Mouse (Mus musculus) 416B (cell line): ENCODE results near the gene Ran.

ENCODE experiments used
- DNase-seq: peaks from one replicate; pipeline ENCODE4 v3.0.0; 2011; ENCODE audit warnings: low read depth

Gene Ran

DNA sequence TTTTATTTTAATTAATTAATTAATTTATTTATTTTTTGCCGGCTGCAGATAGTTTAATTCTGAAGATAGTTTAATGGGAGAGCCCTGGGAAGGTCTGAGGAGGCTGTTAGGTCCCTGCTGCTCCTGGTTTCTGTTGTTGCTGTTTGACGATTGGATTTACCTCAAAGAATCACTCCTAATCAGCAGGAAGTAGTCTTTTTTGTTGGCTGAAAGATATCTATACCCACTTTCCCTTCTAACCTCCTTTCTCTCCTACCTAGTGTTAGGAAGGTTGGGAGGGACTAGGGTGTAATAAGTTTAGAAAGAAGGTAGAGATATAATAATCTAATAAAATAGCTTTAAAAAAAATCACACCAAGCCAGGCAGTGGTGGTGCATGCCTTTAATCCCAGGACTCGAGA, 4.8 kb upstream of the Ran start:
- DNase-seq = no peak

DNA sequence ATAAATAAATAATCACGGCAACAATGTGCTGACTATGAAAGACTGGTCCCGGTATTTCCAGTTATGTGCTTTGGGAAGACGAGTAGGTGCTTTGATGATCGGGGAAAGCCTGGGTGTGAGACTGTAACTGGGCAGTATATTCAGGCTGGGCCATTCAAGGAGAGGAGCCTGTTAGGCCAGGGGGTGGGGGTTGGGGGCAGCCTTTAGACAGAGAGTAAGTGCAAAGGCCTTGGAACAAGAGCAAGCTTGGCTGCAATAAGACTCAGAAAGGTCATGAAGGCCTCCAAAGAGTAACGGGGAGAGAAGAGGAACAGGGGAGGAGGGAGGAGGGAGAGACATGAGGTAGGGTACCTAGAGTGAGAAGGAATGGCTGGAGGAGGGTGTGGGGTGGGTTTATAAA, 4.3 kb upstream of the Ran start:
- DNase-seq = no peak

DNA sequence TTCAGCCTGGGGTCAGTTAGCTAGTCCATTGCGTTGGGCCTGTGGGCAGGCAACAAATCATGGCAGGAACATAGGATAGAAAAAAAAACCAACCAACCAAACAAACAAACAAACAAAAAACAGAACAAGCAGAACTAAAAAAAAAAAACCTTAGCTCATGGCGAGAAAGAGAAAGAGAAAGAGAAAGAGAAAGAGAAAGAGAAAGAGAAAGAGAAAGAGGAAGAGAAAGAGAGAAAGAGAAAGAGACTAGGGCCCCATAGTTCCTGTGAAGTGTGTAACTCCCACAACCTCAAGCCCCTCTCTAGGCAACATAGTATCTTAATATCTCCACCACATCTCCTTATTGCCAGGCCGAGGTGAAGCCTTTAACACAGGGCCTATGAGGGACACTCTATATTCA, 3.5 kb upstream of the Ran start:
- no peak for DNase-seq

DNA sequence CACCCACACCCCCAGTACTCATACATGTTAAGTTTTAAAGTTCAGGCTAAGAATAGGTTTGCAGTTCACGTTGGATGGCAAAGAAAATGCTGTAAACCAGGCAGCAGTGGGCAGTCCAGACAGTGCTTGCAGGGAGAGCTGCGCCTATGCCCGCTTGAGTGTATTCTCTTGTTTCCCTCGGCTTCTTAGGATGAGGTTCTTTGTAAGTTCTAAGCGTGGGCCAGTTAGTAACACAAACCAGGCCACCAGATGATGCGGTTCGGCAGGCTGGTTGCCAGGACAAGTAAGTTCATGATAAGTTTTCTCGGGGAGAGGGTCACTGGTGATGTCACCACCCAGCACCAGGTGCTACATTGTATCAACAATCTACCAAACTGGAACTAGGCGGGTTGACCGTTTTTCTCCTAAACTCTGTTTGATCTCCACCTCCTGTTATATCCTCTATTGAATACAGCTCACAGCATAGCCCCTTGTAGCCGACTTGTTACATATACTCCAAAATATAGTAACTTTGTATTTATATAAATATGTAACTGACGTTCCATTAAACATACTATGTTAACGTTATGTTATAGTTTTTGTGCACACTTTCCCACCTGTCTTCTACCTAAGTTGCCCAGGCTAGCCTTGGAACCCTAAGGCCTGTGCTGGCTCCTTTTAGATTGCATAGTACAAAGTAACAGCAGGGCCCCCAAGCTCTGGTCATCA, 933 bp upstream of the Ran start:
- DNase-seq = no peak

DNA sequence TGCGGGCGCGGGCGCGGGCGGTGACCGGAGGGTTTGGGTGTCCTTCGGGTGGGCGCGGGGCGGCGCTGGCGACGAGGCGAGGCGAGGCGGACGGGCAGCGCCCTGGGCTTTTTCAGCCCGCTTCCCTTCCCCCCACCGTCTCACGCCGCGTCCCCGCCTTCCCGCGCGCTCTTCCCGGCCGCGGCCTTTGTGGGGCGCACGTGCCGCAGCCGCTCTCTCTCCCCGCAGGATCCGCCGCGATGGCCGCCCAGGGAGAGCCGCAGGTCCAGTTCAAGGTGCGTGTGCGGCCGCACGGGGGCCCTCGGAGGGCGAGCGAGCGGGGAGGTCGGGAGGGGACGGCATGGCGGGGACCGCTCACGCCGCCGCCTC, 415 bp downstream of the Ran start:
- DNase-seq = no peak

DNA sequence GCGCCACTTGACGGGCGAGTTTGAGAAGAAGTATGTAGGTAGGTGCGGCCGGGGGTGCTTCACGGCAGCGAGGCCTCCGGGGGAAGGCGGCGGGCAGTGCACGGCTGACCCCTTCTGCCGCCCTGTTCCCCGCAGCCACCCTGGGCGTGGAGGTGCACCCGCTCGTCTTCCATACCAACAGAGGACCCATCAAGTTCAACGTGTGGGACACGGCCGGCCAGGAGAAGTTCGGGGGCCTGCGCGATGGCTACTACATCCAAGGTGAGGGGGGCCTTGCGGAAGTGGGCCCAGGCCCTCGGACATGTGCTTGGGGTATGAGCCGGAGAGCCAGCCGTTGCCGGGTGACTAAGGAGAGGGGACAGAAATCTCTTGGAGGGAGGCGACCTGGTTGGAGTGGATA, 862 bp downstream of the Ran start:
- DNase-seq = peak; percentile 67

DNA sequence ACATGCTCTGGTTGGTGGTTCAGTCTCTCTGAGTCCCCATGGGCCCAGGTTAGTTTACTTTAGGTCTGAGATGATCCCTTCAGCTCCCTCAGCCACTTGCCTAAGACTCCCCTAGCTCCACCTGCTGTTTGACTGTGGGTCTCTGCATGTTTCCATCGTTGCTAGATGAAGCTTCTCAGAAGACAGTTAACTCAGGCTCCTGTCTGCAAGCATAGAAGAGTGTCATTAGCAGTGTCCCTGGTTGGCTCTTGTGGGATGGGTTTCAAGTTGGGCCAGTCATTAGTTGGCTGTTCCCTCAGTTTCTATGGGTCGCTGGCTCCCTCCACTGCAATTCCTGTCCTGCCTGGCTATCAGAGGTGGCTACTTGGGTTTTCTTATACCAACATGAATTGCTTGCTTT, 5.2 kb downstream of the Ran start:
- DNase-seq = peak; percentile 53

DNA sequence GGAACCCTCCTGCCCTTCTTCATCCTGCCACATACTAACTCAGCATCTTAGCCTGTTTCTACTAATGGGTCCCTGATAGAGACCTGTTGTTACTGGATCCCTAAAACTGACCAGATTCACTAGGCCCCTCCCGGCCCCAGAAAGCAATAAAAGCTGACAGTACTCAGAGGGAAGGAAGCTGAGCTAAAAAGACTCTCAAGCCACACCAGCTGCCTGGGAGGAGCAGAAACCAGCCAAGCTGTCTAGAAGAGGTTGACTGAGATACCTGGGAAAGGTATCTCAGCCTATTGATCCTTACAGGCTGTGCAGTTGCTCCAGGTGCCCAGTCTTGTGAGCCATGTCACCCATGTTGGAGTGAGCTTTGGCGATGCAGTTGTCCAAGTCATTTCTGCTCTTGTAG, 5.9 kb downstream of the Ran start:
- DNase-seq = peak; percentile 12

DNA sequence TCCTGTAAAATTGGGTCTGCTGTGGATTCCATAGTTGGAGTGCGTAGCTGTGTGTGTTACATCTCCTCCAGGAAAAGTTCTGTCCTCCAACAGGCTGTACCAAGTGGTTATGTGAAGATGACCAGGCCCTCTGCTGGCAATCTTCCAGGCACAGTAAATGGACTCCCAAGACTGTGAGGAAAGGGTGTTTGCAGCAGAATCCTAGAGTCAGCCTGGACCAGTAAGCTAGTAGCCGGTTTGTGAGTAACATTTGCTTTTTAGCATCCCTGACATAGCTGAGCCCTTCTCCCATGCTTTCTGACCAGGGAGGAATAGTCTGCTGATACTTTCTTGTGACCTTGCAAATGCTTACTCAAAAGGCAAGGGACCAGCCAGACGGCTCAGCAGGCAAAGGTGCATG, 6.3 kb downstream of the Ran start:
- DNase-seq = peak; percentile 32

DNA sequence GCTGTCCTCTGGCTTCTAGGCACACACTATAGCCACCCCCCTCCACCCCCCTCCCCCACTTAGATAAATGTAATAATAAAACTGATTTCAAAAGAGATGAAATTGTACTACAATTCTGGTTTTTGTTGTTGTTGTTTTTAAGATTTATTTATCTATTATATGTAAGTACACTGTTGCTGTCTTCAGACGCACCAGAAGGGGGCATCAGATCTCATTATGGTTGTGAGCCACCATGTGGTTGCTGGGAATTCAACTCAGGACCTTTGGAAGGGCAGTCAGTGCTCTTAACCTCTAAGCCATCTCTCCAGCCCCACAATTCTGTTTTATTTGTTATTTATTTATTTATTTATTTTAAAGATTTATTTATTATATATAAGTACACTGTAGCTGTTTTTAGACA, 6.8 kb downstream of the Ran start:
- DNase-seq = peak; percentile 29

DNA sequence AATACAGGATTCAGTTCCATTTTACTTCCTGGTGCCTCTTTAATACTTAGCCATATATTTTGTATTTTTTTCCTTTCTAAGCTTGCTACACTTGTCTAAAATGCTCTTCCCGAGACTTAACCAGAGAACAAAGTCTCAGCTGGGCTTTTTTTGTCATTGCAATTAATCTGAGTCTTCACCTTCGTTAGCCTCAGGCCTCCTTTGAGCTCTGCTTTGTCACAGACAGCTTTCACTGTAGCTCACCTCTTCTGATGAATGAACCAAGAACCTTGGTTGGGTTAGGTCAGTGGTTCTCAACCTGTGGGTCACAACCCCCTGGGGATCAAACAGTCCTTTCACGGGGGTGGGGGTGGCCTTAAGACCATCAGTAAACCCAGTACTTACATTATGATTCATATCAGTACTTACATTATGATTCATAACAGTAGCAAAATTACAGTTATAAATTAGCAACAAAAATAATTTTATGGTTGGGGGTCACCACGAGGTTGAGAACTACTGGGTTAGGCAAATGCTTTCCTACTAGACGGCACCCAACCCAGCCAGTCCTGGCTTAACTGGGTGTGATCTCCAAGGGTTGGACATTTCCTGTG, 9.4 kb downstream of the Ran start:
- DNase-seq = no peak

DNA sequence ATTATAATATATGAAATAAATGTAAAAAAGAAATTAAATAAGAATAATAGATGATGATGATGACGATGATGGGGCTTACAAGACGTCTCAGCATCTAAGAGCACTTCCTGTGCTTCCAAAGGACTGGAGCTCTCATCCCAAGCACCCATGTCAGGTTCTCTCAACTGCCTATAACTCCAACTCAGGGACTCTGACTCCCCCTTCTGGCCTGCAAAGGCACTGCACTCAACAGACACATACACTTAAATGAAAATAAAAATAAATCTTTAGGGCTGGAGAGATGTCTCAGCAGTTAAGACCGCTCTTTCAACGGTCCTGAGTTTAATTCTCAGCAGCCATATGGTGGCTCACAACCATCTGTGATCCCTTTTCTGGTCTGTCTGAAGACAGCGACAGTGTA, 16.8 kb downstream of the Ran start:
- DNase-seq = no peak

DNA sequence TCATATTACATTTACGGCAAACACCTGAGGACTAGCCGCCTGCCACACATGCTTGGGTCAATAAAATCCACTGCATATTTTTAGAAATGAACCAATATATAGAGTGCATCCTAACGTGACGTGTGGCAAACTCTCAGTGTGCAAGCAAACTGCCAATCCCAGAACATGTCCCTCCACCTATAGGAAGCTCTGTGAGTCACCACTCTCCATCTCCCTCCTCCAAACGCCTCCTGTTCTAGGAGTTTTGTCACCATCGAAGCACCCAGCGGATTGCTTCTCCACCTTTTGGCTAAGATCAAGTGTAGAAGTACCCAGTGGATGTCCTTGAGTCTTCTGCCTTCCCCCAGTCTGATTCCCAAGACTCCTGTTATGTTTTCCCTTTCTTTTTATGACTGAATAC, 17.9 kb downstream of the Ran start:
- no peak for DNase-seq

DNA sequence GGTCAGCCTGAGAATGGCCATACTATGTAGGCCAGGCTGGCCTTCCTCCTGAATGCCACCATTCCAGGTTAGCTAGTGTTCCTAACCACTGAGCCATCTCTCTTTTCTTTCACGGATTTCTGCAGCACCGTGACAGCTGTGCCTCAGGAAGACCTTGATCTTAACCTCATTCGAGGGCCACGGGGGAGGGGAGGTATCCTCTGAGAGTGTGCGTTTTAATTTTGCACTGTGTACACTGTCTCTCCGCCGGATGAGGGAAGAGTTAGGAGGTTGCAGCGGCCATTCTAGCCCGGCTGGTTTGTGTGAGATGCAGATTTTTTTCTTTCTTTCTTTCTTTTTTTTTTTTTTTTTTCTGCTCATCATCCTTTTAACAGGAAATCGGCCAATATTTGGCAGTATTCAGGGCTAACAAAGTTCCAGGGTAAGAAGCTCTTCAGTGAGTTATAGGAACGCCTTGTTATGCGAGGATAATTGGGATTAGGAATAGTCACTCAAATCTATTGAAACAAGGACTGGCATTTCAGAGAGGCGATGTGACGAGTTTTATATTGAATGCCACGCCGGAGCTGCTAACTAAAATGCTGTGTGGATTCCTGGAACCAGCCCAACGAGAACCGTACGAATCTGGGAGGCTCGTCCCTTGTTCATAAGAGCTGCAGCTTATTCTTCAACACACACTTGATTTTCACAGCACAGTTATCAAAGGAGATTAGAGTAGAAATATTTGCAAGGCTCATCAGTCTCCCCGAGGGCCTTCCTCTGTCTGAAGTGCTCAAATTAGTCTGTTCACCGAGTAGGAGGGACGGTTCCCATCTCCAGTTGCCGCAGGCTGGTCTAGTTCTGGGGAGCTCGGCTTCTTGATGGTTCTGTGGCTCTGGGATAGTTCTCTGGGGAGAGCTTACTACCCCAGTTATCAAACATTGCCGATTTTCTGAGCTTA, 26.0 kb downstream of the Ran start:
- DNase-seq = no peak

DNA sequence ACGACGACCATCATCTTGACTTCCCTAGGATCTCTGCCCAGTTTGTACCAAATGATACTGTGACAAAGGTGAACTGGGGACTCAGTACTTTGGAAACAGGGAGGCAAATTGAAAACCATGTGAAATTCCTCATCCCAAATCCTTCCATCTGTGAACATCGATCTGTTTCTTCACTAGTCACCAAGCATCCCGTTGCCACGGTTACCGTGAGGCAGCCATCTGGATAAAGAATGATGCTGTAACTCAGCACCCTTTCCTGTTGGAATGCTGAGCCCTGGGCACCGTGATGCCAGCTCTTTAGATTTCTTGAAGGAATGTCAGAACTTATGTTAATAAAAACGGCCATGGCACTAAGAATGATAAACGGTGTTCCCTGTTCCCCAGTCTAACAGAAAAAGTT, 29.5 kb downstream of the Ran start:
- no peak for DNase-seq

DNA sequence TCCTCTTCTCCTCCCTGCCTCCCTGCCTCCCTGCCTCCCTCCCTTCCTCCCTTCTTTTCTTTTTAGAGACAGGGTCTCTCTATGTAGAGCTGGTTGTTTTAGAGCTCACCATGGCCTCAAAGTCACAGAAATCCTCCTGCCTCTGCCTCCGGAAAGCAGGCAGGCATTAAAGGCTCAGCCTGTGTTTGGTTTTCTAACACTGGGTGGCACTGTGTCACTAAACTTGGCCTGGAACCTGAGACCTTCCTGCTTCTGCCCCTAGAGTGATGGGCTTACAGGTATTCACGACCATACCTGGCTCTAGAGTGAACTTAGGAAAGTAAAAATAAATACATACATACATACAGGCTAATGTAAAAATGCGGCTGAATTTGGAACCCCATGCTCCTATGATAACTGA, 32.0 kb downstream of the Ran start:
- no peak for DNase-seq

DNA sequence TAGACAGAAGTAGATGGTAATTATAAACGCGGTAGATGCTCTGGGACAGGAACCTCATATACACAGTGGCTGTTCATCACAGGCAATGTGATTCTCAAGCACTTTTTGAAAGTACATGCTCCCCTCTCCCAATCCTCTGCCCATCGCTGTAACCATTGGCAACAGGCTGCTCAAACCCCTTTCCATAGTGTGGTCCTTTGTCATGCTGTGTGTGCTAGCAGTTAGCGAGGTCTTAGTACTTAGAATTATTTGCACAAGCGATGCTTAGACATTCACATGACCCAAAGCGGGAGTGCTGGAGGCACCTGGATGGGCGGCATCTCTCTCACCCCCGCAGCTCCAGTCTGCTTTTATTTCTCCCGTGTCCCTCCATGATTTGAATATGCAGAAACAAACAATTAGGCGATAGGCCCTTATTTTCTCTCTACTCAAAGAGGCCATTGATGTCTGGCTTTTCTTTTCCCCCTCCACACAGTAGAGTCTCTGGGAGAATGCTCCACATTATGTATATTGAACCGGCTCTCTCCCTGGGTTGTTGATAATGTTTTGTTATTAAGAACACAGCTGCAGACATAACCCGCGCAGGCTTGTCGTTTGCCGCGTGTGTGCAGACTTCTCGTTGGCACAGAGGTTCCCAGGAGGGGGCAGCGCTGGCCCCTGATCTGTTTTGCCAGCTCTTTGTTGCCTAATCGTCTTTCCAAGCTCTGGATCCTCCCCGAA, 32.9 kb downstream of the Ran start:
- no peak for DNase-seq

DNA sequence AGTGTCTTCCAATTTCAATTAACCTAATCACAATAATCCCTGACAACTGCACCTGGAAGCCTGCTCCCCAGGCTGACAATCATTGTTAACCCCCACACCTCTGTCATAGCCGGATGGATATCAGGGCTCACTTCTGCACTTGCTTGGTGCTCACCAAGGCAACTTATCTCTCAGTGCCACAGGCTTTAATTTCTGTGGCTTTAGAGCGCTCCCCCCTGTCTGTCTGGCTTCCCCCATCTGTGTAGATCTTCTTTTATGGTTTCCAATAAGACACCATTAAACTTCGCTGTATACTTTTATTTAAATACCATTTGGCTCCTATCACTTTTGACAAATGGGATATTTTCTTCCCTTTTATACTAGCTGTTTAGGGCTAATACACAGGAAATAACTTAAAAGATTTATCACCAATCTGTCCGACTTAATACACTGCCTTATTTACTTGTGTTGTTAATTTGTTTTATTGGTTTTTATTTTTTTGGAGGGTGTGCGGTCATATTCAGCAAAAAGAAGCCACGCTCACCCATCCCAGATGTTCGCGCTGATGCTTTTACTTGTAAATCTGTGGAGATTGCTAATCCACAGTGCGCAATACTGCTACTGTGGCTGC, 34.9 kb downstream of the Ran start:
- DNase-seq = no peak

DNA sequence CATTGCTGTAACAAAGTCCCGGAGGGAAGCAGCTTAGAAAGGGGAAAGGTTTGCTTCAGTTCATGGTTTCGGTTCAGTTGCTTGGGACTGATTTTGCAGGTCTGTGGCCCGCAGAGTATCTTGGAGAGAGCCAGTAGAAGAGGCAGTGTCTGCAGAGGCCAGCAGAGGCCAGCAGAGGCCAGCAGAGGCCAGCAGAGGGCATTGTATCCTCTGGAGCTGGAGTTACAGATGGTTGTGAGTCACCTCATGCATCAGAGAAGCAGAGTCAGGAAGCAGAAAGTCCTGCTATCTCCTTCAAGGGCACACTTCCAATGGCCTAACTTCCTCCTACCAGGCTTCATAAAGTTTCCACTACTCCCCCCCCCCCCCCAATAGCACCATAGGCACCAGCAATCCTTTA, 39.2 kb downstream of the Ran start:
- peak; percentile 73 for DNase-seq

DNA sequence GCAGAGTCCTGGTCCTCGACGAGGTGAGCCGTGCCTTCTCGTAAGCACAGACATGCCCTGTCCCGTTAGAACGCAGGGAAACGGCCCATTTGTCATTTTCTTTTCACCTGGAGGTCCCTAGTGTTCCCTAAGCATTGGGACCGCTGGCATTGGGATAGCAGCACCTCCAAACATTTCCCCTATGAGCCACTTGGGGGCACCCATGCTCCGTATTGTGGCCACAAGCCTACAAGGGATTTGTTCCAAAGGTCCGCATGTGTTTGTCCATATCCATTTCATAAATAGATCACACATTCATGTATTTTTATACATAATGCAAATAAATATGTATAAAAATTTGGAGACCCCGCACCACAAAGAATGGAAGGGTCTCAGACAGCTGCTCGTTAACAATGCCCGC, 41.7 kb downstream of the Ran start:
- DNase-seq = peak; percentile 68

DNA sequence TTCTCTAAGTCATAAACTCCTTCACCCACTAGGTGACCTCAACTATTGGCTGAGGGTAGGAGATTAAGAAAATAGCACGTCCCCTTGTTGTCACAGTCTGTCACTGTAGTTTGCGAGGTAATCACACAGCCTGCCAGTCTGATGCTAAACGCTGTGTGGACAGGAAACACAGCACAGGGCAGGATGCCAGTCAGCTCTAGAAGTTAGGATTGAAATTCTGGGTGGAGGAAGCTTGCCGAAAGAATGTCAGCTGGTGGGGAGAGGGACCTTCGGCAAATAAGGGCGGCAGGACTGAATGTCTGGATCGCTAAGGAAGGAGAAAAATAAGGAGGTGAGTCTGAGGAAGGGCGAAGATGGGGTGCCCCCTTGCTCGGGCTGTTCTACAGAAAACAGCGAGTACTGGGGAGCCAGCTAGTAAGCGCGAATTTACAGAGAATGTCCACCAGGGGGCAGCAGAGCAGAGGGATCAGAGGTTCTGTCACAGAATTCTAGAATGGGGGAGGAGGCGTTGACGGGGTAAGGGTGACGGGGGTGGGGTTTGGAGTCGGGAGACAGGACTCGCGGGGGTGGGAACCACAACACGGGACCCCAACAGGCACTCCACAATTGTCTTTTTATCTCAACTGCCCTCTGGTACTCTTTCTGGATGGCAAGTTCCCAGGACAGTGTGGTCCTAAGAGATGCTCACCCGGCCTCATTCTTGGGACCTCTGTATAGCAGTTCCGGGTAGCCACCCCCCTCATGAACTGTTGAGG, 43.3 kb downstream of the Ran start:
- DNase-seq = peak; percentile 68

DNA sequence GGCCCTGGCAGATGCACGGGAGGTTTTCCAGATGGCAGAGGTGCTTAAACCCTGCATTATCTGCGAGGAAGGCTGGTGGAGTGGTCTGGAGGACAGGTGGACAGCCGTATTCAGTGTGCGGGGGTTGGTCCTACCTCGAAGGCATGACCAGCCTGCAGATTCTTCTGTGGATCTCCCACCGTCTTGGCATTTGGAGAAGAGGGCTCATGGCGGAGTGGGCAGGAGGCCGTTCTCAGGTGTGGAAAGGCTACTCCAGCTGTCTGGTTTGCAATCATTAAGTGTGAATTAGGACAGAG, 43.9 kb downstream of the Ran start:
- no peak for DNase-seq
